Mouse (Mus musculus) heart, embryonic 10.5 days (tissue): ENCODE measurements around the gene Mad1l1. TPM values are rescaled to one million over a fixed set of nuclear protein-coding genes. Genes with fewer than 3 reads are reported as not detected.

Experiments
- DNase-seq: peaks from one replicate; pipeline ENCODE4 v3.0.0-alpha.2; 2017; ENCODE audit warnings: low spot score
- H3K27ac ChIP-seq: fragments of 300-500 bp; sonication (generic); 2 replicates; pipeline ENCODE4 v1.5.1; 2016; ENCODE audit warnings: mild to moderate bottlenecking
- H3K27me3 ChIP-seq: fragments of 300-500 bp; sonication (generic); 2 replicates; pipeline ENCODE4 v1.6.1; 2016; ENCODE audit warnings: mild to moderate bottlenecking; ENCODE audit not compliant: poor library complexity, insufficient read depth, severe bottlenecking
- H3K36me3 ChIP-seq: fragments of 300-500 bp; sonication (generic); 2 replicates; pipeline ENCODE4 v1.6.1; 2016; ENCODE audit warnings: mild to moderate bottlenecking, moderate library complexity
- H3K4me1 ChIP-seq: fragments of 300-500 bp; sonication (generic); 2 replicates; pipeline ENCODE4 v1.6.1; 2016; ENCODE audit warnings: mild to moderate bottlenecking
- H3K4me3 ChIP-seq: fragments of 300-500 bp; sonication (generic); 2 replicates; pipeline ENCODE4 v1.5.1; 2016; ENCODE audit warnings: mild to moderate bottlenecking, moderate library complexity
- H3K9me3 ChIP-seq: fragments of 300-500 bp; sonication (generic); 2 replicates; pipeline ENCODE4 v1.6.1; 2016; ENCODE audit warnings: mild to moderate bottlenecking, moderate library complexity
- WGBS: fragments of 180-500 bp; shearing (Covaris S2); methylation state at CpG from one replicate; pipeline ENCODE4 v1.1.7; 2016; 5-methylcytosine and 5-hydroxymethylcytosine counted together
- polyA plus RNA-seq: library from polyadenylated mRNA; unstranded; fragments of >200 nt; fragmentation: Nextera tagmentation; extraction: Ambion mirVana; gene quantifications from 2 replicates; pipeline ENCODE4 v1.2.1, GENCODE M21; 2016

The Mad1l1 gene
- polyA plus RNA-seq, 1 experiment from 2014 or later: 43.5 TPM

DNA sequence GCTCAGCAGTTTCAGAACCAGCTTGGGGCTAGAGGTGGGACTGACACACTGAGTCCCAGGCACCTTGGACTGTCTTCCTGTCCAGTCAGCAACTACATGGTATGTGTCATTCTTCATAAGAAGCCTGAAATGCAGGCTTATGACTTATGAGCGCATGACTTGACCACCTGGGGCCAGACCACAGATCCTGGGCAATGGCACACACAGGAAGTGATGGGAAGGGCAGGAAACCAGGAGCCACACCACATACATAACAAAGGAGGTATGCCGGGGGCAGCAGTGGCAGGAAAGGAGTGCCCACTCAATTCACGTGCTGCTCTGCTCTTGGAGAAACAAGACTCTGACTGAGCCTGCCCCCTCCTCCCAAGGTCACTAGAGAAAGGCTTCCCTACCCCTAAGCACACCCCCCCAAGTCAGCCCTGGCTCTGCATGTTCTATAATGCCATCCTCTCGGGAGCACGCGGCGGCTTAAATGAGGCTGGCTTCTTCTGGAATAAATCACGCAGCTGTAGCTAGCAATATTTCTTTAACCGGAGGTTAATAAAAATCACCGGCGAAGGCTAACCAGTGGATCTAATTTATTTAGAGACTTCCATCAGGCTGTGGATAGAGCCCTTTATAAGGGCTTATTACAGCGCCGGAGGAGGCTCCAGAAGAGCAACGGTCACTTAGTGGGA, 146.4 kb downstream of the Mad1l1 start:
- DNase-seq: no peak
- no peaks in the 10 kb centered on the region for H3K27me3 ChIP-seq
- peaks cover 19% of the 10 kb centered on the region for H3K4me1 ChIP-seq
- H3K27ac ChIP-seq: no peak overlapping the region
- 84% methylated on average over 14 of the region's 14 CpGs for WGBS
- no peaks in the 10 kb centered on the region for H3K36me3 ChIP-seq
- H3K4me3 ChIP-seq: no peak overlapping the region
- no peaks in the 10 kb centered on the region for H3K9me3 ChIP-seq

DNA sequence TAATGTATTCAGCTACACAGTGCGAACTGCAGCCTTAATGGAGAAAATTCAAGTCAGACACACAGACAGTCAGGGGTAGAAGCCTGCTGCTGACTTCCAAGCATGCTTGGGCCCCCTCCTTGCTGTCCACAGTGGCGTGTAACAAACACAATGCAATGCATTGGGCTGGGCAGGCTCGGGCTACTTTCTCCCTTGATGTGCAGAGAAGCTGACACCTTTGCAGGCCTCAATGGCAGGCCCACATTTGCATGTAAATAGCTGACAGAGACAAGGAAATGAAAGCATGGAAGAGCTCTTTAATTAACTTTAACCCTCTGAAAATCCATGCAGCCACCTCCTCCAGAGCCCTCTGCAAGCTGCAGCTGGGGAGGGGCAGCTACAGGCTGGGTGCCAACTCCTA, 147.3 kb downstream of the Mad1l1 start:
- no peak for DNase-seq
- Histone ChIP-seq H3K4me1 (peaks cover 19% of the 10 kb centered on the region), H3K27ac (no peak overlapping the region), H3K4me3 (no peak overlapping the region), H3K36me3 (no peaks in the 10 kb centered on the region), H3K9me3 (no peaks in the 10 kb centered on the region), H3K27me3 (no peaks in the 10 kb centered on the region)
- 51% methylated on average over 3 of the region's 3 CpGs for WGBS

DNA sequence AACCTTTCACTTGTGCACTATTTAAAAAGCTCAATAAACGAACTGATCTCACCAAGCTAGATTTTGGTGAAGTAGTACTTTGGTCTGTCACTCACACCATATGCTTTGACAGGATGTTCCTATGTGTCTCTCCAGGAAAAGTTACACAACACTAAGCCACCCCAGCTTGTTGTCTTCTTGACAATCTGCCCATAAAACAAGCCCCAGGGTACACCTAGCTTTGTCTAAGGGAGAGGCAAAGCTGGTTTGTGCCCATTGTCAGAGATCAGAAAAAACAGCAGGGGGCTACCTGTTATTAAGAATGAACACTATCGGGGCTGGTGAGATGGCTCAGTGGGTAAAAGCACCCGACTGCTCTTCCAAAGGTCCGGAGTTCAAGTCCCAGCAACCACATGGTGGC, 148.2 kb downstream of the Mad1l1 start:
- Histone ChIP-seq H3K36me3 (no peaks in the 10 kb centered on the region), H3K27me3 (no peaks in the 10 kb centered on the region), H3K9me3 (no peaks in the 10 kb centered on the region), H3K27ac (no peak overlapping the region), H3K4me3 (no peak overlapping the region), H3K4me1 (peaks cover 11% of the 10 kb centered on the region)
- no peak for DNase-seq
- 78% methylated on average over 4 of the region's 4 CpGs for WGBS

GRCm38 (mm10) chr5:140171710-140172109, 149.6 kb downstream of the Mad1l1 start:
- no peak overlapping the region for H3K4me3 ChIP-seq
- no peaks in the 10 kb centered on the region for H3K36me3 ChIP-seq
- DNase-seq: no peak
- H3K9me3 ChIP-seq: no peaks in the 10 kb centered on the region
- H3K27ac ChIP-seq: no peak overlapping the region
- peaks cover 11% of the 10 kb centered on the region; the same call in 1 of the 2 replicates for H3K4me1 ChIP-seq
- 74% methylated on average over 1 of the region's 1 CpGs for WGBS
- no peaks in the 10 kb centered on the region for H3K27me3 ChIP-seq

DNA sequence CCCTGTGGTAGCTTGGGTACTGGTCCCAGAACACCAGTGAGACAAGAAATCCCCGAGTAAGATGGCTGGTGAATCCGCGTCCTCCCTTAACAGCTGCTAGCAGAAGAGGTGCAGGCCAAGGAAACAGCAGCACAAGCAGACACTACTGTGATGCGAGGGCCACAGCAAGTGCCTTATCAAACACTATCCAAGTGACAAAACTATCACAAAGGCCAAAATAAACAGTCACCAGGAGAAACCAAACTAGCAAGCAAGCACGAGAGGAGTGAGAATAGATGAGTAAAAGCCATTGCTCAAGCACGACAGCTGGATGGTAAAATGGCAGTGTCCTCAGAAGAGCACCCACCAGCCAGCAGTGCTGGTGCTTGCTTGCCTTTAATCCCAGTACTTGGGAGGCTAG, 153.8 kb downstream of the Mad1l1 start:
- WGBS: 61% methylated on average over 6 of the region's 6 CpGs
- Histone ChIP-seq H3K27me3 (no peaks in the 10 kb centered on the region), H3K4me3 (no peak overlapping the region), H3K4me1 (peaks cover 18% of the 10 kb centered on the region), H3K36me3 (no peaks in the 10 kb centered on the region), H3K27ac (no peak overlapping the region), H3K9me3 (no peaks in the 10 kb centered on the region)
- no peak for DNase-seq

DNA sequence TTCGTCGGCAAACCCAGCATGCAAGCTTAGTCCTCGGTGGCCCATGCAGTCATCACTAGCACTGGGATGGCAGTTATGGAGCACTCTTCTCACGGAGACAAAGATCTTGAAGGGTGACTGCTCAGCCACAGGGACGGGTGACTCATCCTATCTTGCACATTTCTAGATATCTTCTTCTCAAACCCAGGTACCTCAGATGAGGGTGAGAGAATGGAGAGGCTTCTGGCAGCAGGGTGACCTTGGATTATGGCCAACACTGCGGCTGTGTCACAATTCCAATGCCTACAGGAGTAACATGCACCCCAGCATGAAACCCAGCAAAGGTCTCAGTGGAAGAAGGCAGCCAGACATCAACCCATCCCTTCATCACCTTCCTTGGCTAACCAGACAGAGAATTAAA, 154.3 kb downstream of the Mad1l1 start:
- 83% methylated on average over 6 of the region's 6 CpGs for WGBS
- Histone ChIP-seq H3K4me3 (no peak overlapping the region), H3K36me3 (no peaks in the 10 kb centered on the region), H3K27ac (no peak overlapping the region), H3K4me1 (peaks cover 18% of the 10 kb centered on the region), H3K27me3 (no peaks in the 10 kb centered on the region), H3K9me3 (no peaks in the 10 kb centered on the region)
- DNase-seq: no peak

DNA sequence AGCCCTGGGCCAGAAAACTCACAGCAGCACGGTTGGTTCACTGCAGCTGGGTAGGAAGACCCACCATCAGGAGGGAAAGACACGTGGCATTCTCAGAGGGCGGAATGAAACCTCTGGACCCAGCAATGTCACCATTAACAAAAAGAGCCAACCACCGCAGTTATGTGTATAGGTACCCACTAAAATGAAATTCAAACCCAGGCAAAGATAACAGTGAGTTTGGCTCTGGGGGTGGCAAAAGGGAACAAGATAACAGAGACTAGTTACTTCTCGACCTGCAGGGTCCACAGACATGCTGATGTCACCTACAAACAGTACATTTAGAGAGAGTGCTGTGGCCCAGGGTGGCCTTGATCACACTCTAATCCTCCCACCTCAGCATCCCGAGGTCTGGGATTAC, 157.4 kb downstream of the Mad1l1 start:
- H3K9me3 ChIP-seq: no peaks in the 10 kb centered on the region
- H3K36me3 ChIP-seq: no peaks in the 10 kb centered on the region
- 80% methylated on average over 6 of the region's 6 CpGs for WGBS
- no peak overlapping the region for H3K4me3 ChIP-seq
- no peak overlapping the region for H3K27ac ChIP-seq
- peaks cover 16% of the 10 kb centered on the region for H3K4me1 ChIP-seq
- no peak for DNase-seq
- no peaks in the 10 kb centered on the region for H3K27me3 ChIP-seq

- no peaks in the 10 kb centered on the region for H3K9me3 ChIP-seq
- no peak overlapping the region for H3K4me3 ChIP-seq
- DNase-seq: no peak
- no peaks in the 10 kb centered on the region for H3K27me3 ChIP-seq
- no peak overlapping the region for H3K27ac ChIP-seq
- 84% methylated on average over 6 of the region's 6 CpGs for WGBS
- H3K36me3 ChIP-seq: no peaks in the 10 kb centered on the region
- peaks cover 19% of the 10 kb centered on the region for H3K4me1 ChIP-seq
Measured at GRCm38 (mm10) chr5:140162071-140162845, 159.1 kb downstream of the Mad1l1 start.

- H3K36me3 ChIP-seq: no peaks in the 10 kb centered on the region
- no peak for DNase-seq
- peaks cover 23% of the 10 kb centered on the region for H3K4me1 ChIP-seq
- no peak overlapping the region for H3K27ac ChIP-seq
- H3K4me3 ChIP-seq: no peak overlapping the region
- no peaks in the 10 kb centered on the region for H3K27me3 ChIP-seq
- H3K9me3 ChIP-seq: no peaks in the 10 kb centered on the region
- 87% methylated on average over 4 of the region's 4 CpGs for WGBS
Measured at GRCm38 (mm10) chr5:140159007-140159406, 162.3 kb downstream of the Mad1l1 start.

- WGBS: 95% methylated on average over 1 of the region's 1 CpGs
- Histone ChIP-seq H3K36me3 (no peaks in the 10 kb centered on the region), H3K27ac (no peak overlapping the region), H3K27me3 (no peaks in the 10 kb centered on the region), H3K4me3 (no peak overlapping the region), H3K9me3 (no peaks in the 10 kb centered on the region), H3K4me1 (peaks cover 29% of the 10 kb centered on the region)
- DNase-seq: no peak
Measured at GRCm38 (mm10) chr5:140157886-140158627, 163.3 kb downstream of the Mad1l1 start.

- no peaks in the 10 kb centered on the region for H3K36me3 ChIP-seq
- no peaks in the 10 kb centered on the region for H3K9me3 ChIP-seq
- peaks cover 50% of the 10 kb centered on the region for H3K4me1 ChIP-seq
- DNase-seq: no peak
- H3K27me3 ChIP-seq: no peaks in the 10 kb centered on the region
- WGBS: 84% methylated on average over 3 of the region's 3 CpGs
- no peak overlapping the region for H3K4me3 ChIP-seq
- no peak overlapping the region for H3K27ac ChIP-seq
Measured at GRCm38 (mm10) chr5:140154166-140154565, 167.2 kb downstream of the Mad1l1 start.

DNA sequence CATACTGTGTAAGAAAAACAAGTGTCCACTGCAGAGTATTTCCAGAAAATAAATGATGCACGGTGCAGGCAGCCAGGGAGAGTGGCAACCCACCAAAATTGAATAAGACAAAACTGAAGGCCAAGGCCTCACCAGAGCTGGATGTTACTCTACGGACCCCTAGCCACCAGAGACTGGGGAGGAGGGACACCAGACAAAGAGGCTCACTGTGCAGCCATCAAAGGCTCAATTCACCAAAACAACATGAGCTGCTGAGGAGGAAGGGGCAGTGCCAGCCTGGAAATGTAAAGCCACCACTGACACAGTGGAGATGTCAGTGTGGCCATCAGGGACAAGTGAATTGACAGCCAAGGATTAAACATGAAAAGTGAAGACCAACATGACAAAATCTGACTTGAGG, 169.5 kb downstream of the Mad1l1 start:
- Histone ChIP-seq H3K9me3 (no peaks in the 10 kb centered on the region), H3K36me3 (no peaks in the 10 kb centered on the region), H3K27ac (no peak overlapping the region), H3K4me3 (no peak overlapping the region), H3K4me1 (peaks cover 43% of the 10 kb centered on the region), H3K27me3 (no peaks in the 10 kb centered on the region)
- no peak for DNase-seq
- 67% methylated on average over 2 of the region's 2 CpGs for WGBS

DNA sequence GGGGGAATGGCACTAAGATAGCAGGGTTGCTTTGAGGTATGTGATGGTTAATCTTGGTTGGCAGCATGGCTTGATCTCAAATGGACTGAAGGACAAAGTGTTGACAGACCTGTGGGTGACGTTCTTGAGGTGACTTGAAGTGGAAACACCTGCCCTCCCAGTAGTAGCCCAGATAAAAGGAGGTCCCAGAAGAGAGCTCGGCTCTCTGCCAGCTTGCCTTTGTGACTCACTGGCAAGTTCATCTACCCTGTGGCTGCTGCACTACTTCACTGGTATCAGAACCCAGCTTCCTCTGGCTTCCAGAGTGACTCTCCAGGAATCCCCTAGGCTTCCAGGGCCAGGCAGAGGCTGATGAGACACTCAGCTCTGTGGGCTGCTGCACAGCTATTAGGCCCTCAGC, 170.2 kb downstream of the Mad1l1 start:
- Histone ChIP-seq H3K36me3 (no peaks in the 10 kb centered on the region), H3K4me3 (no peak overlapping the region), H3K27me3 (no peaks in the 10 kb centered on the region), H3K9me3 (no peaks in the 10 kb centered on the region), H3K27ac (no peak overlapping the region), H3K4me1 (peaks cover 36% of the 10 kb centered on the region; the same call in 1 of the 2 replicates)
- DNase-seq: no peak
- WGBS: 46% methylated on average over 2 of the region's 2 CpGs
